Mouse (Mus musculus): Measurements from ENCODE around the gene Rnf141.

Rnf141 gene

DNA sequence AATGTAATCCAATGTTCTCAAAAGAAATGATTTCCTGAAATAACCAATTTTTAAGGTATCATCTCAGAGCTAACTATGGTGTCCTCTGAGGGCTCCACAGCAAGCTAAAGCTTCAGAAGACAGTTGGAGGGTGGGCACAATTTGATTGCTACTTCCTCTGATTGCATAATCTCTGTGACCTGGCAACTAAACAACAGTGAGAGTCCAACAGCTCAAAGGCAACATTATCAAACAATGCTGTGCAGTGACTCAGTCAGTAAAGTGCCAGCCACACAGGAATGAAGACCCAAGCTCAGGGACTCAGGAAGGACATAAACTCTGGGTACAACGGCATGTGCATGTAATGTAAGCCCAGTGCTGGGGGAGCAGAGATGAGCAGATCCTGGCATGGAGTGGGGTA is 11.2 kb downstream of the Rnf141 start:
- no peak for DNase-seq (ENCODE audit: low spot score)

- DNase-seq (ENCODE audit: low spot score) = no peak
Measured at GRCm38 (mm10) chr7:110823995-110824953, 20.0 kb downstream of the Rnf141 start.

DNA sequence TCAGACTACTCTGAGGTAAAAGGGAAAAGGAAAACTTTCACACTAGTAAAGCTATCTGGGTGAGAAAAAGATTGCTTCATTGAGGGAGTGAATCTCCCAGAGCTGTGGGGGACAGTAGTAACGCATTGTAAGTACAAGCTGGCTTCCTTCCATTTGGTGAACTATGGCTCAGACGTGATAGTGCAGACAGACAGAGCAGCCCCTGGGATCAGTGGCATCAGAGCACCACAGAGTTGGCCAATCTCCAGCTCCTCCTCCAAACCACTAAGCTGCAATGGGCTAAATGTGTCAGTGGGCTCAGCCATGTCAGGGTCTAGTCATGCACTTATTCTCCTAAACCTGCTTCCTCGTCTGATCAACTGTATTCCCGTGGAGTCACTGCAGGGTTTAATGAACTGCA is 20.7 kb downstream of the Rnf141 start:
- DNase-seq (ENCODE audit: low spot score) = no peak

DNA sequence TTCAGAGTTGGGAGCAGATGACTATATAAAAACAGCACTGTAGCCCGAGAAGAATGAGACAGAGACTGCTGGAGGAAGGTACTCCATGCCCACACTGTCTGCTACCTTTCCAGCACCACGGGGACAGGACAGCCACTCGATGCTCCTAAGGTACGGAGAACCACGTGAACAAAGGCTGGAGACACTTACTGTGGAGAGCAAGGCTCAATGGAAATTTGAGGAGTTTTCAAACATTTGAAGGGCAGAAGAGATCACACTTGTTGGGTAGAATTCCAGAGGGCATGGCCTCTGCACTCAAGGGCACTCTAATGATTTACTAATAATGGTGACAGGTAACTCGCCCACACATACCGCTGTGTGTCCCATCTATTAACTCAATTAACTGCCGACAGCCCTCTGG is 21.2 kb downstream of the Rnf141 start:
- DNase-seq (ENCODE audit: low spot score) = no peak

GRCm38 (mm10) chr7:110822055-110822454 is 22.2 kb downstream of the Rnf141 start:
- DNase-seq (ENCODE audit: low spot score) = no peak

- no peak for DNase-seq (ENCODE audit: low spot score)
Measured at GRCm38 (mm10) chr7:110821653-110822052, 22.6 kb downstream of the Rnf141 start.

- DNase-seq (ENCODE audit: low spot score) = no peak
Measured at GRCm38 (mm10) chr7:110821068-110821467, 23.2 kb downstream of the Rnf141 start.

DNA sequence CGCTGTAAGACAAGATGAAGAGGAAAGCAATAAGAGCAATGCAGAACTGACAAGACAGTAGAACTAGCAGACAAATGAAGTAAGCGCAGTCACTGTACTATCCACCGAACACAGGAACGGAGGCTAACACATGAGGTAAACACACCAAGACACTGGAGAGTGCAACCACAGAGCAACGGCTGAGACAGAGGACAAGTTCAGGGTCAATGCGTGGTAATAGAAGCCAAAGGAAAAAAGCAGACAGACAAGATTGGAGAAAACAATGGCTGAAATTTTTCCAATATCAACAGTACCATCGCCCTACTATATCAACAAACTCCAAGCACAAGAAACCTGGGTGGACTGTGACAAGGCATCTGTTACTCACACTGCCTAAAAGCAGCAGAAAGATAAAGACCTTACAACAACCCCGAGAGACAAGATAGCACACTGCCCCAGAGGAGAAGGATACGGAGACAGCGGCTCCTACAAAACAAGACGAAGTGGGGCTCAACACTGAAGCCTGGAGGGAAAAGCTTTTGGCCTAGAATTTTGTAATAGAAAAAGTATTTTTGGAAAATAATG is 25.4 kb downstream of the Rnf141 start:
- DNase-seq (ENCODE audit: low spot score) = no peak

DNA sequence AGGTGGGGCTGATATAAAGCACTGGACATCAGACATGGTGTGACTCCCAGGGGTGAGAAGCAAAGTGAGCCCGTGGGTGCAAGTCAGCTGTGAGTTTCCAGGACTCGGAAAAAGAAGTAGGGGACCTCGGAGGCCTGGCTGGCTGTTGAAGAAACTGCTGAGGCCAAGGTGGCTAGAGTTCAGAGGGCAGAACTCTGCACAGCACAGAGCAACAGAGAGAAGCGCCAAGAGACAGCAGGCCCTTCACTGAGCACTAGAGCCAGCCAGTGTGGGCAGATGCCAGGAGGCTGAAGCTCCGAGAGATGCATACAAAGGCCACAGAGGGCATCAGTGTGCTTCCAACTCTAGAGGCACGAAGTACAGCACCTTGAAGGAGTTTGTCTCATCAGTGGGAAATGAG is 26.1 kb downstream of the Rnf141 start:
- no peak for DNase-seq (ENCODE audit: low spot score)

DNA sequence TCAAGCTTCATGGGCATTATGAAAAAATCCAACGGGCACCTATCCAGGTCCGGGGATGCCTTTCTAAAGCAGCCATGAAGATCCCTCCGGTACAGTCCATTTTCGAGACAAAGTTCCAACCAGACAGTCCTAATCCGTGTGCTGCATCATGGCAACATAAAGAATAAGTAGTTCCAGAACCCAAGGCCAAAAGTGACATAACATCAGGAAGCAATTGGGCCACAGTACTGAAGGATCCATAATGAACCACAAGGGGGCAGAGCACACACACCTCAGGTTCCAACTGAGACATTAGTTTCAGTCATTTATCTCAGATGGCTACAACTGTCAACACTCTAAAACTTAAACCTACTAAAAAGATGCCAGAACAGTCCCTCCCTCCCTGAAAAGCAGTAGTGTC is 28.2 kb downstream of the Rnf141 start:
- no peak for DNase-seq (ENCODE audit: low spot score)

DNA sequence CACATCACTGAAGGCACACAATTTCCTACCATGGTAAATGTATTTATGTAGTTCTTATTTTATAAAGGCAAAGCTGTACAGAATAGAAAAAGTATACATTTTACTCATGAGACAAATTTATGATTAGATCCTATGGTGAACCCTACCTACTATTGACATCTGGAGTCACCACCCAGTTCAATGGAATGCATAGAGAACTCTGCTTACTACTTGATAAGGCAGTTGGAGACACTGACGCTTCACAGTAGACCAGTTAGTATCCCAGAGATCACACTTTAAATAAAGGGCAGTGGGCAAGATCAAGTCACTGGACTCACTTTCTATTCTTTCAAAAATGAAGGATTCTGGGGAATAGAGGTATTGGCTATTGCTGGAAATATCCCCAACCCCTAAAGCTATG is 30.3 kb downstream of the Rnf141 start:
- no peak for DNase-seq (ENCODE audit: low spot score)

DNA sequence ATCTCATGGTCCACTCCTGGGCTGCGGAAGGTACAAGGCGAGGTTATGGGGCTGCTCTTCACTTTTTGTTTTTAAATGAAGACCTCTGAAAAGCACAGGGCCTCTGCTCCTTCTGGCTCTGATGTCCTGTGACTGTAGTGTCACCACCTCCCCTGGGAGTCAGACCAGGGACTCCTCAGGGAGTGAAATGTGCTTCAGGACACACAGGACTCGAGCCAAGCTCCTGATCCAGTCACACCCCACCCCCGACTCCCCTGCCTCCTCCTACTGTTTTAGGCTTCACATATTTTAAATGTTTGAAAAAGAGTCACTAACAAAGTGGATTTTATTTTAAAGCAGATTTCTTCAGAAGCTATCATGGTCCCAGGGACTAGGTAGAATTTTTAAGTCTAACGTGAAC is 32.7 kb downstream of the Rnf141 start:
- DNase-seq (ENCODE audit: low spot score) = no peak

DNA sequence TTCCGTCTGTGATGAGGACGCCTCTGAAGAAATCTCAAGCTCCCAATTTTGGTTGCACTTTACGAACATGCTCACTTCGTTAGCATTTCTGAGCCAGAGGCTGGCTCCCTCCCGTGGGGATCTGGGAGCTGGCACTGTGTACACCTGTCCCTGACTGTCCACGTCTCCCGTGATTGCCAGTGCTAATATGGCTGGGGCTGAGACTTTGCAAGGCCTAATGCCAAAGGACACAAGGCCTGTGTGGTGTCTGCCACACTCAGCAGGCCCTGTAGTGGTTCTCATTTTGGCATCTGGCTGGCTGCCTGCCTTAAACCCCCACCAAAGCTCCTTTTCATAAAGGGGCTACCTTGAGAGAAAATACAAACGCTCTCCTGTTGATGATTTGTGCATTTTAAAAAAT is 33.3 kb downstream of the Rnf141 start:
- no peak for DNase-seq (ENCODE audit: low spot score)

DNA sequence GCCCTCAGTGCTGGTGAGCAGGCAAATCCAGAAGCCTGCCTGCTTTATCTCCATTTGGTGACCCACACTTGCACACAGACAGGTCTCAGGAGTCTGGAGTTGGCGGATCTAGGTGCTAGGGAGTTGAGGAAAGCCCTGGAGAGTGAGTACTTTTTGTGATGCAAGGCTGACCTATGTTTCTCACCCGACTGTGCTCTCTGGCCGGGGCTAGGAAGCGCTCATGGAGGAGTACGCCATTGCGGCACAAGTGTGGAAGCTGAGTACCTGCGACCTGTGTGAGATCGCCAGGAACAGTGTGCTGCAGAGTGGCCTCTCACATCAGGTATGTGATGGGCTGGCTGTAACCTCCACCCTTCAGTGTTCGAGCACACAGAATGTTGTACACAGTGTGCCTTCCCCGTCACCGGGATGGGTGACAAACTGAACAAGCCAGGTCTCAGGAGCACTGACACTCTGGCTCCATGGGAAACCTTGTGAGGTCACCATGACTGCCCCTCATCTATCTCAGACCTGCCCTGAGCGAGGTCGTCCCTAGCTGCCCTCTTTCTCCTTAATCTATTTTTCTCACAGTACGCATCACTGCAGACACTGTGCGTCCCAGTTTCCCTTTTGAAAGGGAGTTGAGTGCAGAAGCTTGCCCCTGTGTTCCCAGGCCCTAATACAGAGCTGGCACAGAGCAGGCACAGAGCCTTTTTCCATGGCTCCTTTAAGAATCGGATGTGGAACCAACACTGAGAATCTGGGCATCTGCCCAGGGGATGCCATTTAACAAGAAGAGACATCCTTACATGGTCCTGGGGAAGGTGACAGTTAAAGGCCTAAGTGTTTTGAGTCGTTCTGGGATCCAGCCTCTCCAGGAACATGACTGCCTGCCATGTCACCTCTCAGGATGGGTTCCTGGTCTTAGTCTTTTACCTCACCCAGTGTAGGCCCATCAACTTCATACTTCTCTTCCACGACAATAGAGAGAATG is 34.4 kb downstream of the Rnf141 start:
- no peak for DNase-seq (ENCODE audit: low spot score)

DNA sequence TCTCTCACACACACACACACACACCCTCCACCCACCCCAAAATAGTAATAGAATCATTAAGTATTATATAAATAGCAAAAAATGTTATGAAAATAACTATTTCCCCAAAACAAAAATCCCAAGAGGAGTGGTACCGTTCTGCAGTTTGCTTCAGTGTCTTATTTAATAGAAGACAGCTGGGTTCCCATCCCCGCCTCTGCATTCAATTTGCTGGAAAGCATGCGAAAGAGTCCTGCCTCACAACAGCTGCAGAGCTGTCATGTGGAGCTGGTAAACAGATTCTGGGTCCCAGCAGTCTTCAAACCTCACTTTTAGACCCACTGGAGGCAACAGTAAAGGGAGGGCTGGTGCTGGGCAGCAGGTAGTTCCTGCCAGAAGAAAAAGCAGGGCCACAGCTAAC is 35.3 kb downstream of the Rnf141 start:
- DNase-seq (ENCODE audit: low spot score) = no peak

- DNase-seq (ENCODE audit: low spot score) = no peak
Measured at GRCm38 (mm10) chr7:110807460-110808030, 36.7 kb downstream of the Rnf141 start.

GRCm38 (mm10) chr7:110804266-110804665 is 40.0 kb downstream of the Rnf141 start:
- no peak for DNase-seq (ENCODE audit: low spot score)

GRCm38 (mm10) chr7:110803131-110803530 is 41.1 kb downstream of the Rnf141 start:
- no peak for DNase-seq (ENCODE audit: low spot score)

DNA sequence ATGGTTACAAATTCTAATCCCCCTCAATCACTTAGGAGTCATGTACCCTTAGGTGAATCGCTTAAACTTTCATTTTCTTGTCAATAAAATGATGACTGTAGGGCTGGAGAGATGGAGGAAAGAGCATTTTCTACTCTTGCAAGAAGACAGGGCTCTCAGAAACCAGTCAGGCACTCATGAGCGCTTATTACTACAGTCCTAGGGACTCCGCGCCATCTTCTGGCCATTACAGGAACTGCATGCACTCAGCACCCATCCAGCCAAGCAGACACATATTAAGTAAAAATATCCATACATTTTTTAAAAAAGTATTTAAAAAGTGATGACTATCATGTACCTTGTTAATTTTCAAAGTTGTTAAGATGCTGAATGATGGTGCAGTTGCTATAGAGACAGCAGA is 43.2 kb downstream of the Rnf141 start:
- peak; percentile 72 for DNase-seq (ENCODE audit: low spot score)

DNA sequence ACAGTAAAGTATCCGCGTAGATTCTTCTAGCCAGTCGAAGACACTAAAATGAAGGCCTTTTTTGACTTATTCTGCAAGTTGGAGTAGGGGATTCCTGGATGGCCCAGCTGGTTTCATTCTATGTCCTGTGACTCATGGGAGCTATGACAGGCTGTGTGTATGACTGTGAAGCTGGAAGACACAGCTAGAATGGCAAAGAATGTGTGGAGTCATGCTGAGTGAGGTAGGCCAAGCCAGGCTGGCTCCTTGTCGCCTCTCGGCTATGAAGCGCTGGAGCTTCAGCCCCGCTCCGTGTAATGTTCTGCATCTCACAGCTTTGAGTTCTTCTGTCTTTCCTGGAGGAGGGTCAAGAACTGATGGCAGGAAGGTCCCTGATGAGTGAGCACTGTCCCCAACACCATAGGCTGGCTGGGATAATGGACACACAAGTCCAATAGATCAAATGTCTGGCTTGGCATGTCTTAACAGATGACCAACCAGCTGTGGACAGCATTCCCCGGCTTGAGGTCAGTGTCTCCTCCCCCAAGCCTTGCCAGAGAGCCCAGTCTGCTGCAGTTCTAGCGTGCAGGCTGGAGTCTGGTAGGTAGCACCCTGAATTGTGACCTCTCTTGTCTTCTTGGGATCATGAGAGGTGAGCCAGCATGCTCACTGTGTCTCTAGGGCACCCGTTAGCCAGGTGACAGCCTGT is 46.4 kb downstream of the Rnf141 start:
- no peak for DNase-seq (ENCODE audit: low spot score)

GRCm38 (mm10) chr7:110796367-110797051 is 47.7 kb downstream of the Rnf141 start:
- no peak for DNase-seq (ENCODE audit: low spot score)
